Mouse (Mus musculus) neural tube, embryonic 15.5 days (tissue): Measurements from ENCODE around the gene Tmem100. TPM values are rescaled to one million over a fixed set of nuclear protein-coding genes. Genes with fewer than 3 reads are reported as not detected.

Source experiments
- ATAC-seq: fragments of 200-750 bp; cut with Nextera tagmentation; 2 replicates; pipeline ENCODE4 v1.8.0; 2017; ENCODE audit warnings: mild to moderate bottlenecking, moderate TSS enrichment, moderate library complexity; ENCODE audit not compliant: low FRiP score
- H3K27ac ChIP-seq: fragments of 300-500 bp; sonication (generic); replicated peaks from 2 replicates; pipeline ENCODE4 v1.5.1; 2015; ENCODE audit warnings: mild to moderate bottlenecking, inconsistent platforms
- H3K27me3 ChIP-seq: fragments of 300-500 bp; sonication (generic); replicated peaks from 2 replicates; pipeline ENCODE4 v1.6.1; 2015; ENCODE audit warnings: inconsistent platforms
- H3K36me3 ChIP-seq: fragments of 300-500 bp; sonication (generic); 2 replicates; pipeline ENCODE4 v1.6.1; 2015; ENCODE audit warnings: inconsistent platforms
- H3K4me1 ChIP-seq: fragments of 300-500 bp; sonication (generic); 2 replicates; pipeline ENCODE4 v1.6.1; 2015; ENCODE audit warnings: inconsistent platforms
- H3K4me2 ChIP-seq: fragments of 300-500 bp; sonication (generic); 2 replicates; pipeline ENCODE4 v1.6.1; 2015; ENCODE audit warnings: inconsistent platforms, mild to moderate bottlenecking, moderate library complexity
- H3K4me3 ChIP-seq: fragments of 300-500 bp; sonication (generic); replicated peaks from 2 replicates; pipeline ENCODE4 v1.5.1; 2015; ENCODE audit warnings: mild to moderate bottlenecking, inconsistent platforms
- H3K9ac ChIP-seq: fragments of 300-500 bp; sonication (generic); replicated peaks from 2 replicates; pipeline ENCODE4 v1.6.1; 2015; ENCODE audit warnings: mild to moderate bottlenecking, inconsistent platforms
- H3K9me3 ChIP-seq: fragments of 300-500 bp; sonication (generic); replicated peaks from 2 replicates; pipeline ENCODE4 v1.6.1; 2016; ENCODE audit warnings: inconsistent platforms
- WGBS: fragments of 180-500 bp; shearing (Covaris S2); methylation state at CpG from one replicate; pipeline ENCODE4 v1.1.7; 2015; ENCODE audit warnings: mixed read lengths; 5-methylcytosine and 5-hydroxymethylcytosine counted together
- polyA plus RNA-seq: library from polyadenylated mRNA; unstranded; fragments of >200 nt; fragmentation: Nextera tagmentation; extraction: Ambion mirVana; gene quantifications from 2 replicates; pipeline ENCODE4 v1.2.1, GENCODE M21; 2015

The Tmem100 gene
- polyA plus RNA-seq, 1 experiment from 2014 or later, result 24.1 TPM

GRCm38 (mm10) chr11:90025891-90026801 is 4.0 kb upstream of the Tmem100 start:
- Histone ChIP-seq H3K9me3 (no peaks in the 10 kb centered on the region), H3K27me3 (peaks cover 4% of the 10 kb centered on the region), H3K4me2 (no peak overlapping the region), H3K4me1 (peaks cover 20% of the 10 kb centered on the region), H3K4me3 (no peak overlapping the region), H3K27ac (no peak overlapping the region), H3K9ac (no peak overlapping the region), H3K36me3 (no peaks in the 10 kb centered on the region)
- ATAC-seq, result no peak
- WGBS, result 64% methylated on average over 14 of the region's 14 CpGs

GRCm38 (mm10) chr11:90026802-90027174 is 3.4 kb upstream of the Tmem100 start:
- no peak overlapping the region for H3K4me3 ChIP-seq
- no peak overlapping the region for H3K4me2 ChIP-seq
- H3K9me3 ChIP-seq, result no peaks in the 10 kb centered on the region
- peaks cover 10% of the 10 kb centered on the region for H3K27me3 ChIP-seq
- H3K9ac ChIP-seq, result no peak overlapping the region
- H3K27ac ChIP-seq, result no peak overlapping the region
- 76% methylated on average over 5 of the region's 5 CpGs for WGBS
- peaks cover 21% of the 10 kb centered on the region for H3K4me1 ChIP-seq
- H3K36me3 ChIP-seq, result no peaks in the 10 kb centered on the region
- ATAC-seq, result no peak

- Histone ChIP-seq H3K27me3 (peaks cover 15% of the 10 kb centered on the region), H3K4me1 (peaks cover 25% of the 10 kb centered on the region), H3K9me3 (no peaks in the 10 kb centered on the region), H3K4me2 (no peak overlapping the region), H3K4me3 (no peak overlapping the region), H3K36me3 (no peaks in the 10 kb centered on the region), H3K27ac (no peak overlapping the region), H3K9ac (no peak overlapping the region)
- no peak for ATAC-seq
- WGBS, result 50% methylated on average over 7 of the region's 7 CpGs
These were observed 2.9 kb upstream of the Tmem100 start for GRCm38 (mm10) chr11:90027216-90027615.

- H3K4me2 ChIP-seq, result no peak overlapping the region
- H3K4me1 ChIP-seq, result peaks cover 31% of the 10 kb centered on the region
- H3K27ac ChIP-seq, result no peak overlapping the region
- no peak for ATAC-seq
- H3K36me3 ChIP-seq, result no peaks in the 10 kb centered on the region
- H3K27me3 ChIP-seq, result peaks cover 17% of the 10 kb centered on the region
- no peak overlapping the region for H3K4me3 ChIP-seq
- no peaks in the 10 kb centered on the region for H3K9me3 ChIP-seq
- H3K9ac ChIP-seq, result no peak overlapping the region
- WGBS, result 91% methylated on average over 8 of the region's 8 CpGs
These were observed 1.4 kb upstream of the Tmem100 start for GRCm38 (mm10) chr11:90028746-90029145.

GRCm38 (mm10) chr11:90029354-90029753 is 794 bp upstream of the Tmem100 start:
- no peaks in the 10 kb centered on the region for H3K36me3 ChIP-seq
- 36% methylated on average over 10 of the region's 10 CpGs for WGBS
- H3K9me3 ChIP-seq, result no peaks in the 10 kb centered on the region
- no peak overlapping the region for H3K9ac ChIP-seq
- no peak for ATAC-seq
- no peak overlapping the region for H3K4me3 ChIP-seq
- H3K4me1 ChIP-seq, result peaks cover 31% of the 10 kb centered on the region
- H3K27ac ChIP-seq, result no peak overlapping the region
- peaks cover 17% of the 10 kb centered on the region for H3K27me3 ChIP-seq
- H3K4me2 ChIP-seq, result peak overlapping the region; percentile 54

- Histone ChIP-seq H3K27me3 (peaks cover 17% of the 10 kb centered on the region), H3K4me1 (peaks cover 31% of the 10 kb centered on the region), H3K9ac (peak overlapping the region; percentile 40; the same call in 1 of the 2 replicates), H3K27ac (no peak overlapping the region; the same call in 1 of the 2 replicates), H3K4me3 (peak overlapping the region; percentile 39), H3K36me3 (no peaks in the 10 kb centered on the region), H3K4me2 (peak overlapping the region; percentile 54), H3K9me3 (no peaks in the 10 kb centered on the region)
- under 1% methylated on average over 15 of the region's 15 CpGs for WGBS
- no peak; the same call in 1 of the 2 replicates for ATAC-seq
These were observed 409 bp downstream of the Tmem100 start for GRCm38 (mm10) chr11:90030557-90030956.

GRCm38 (mm10) chr11:90031076-90031475 is 928 bp downstream of the Tmem100 start:
- H3K9ac ChIP-seq, result peak overlapping the region; percentile 40; the same call in 1 of the 2 replicates

GRCm38 (mm10) chr11:90032807-90033206 is 2.7 kb downstream of the Tmem100 start:
- no peak overlapping the region for H3K27ac ChIP-seq
- H3K9me3 ChIP-seq, result 0 out of 2 replicates have a peak, but pooled peaks cover 5% of the 10 kb centered on the region
- H3K9ac ChIP-seq, result no peak overlapping the region
- H3K36me3 ChIP-seq, result 0 out of 2 replicates have a peak, but pooled peaks cover 2% of the 10 kb centered on the region
- peak overlapping the region; percentile 26 for H3K4me3 ChIP-seq
- ATAC-seq, result no peak
- WGBS, result 26% methylated on average over 8 of the region's 8 CpGs
- H3K4me1 ChIP-seq, result peaks cover 27% of the 10 kb centered on the region
- H3K4me2 ChIP-seq, result peak overlapping the region; percentile 54
- peaks cover 17% of the 10 kb centered on the region for H3K27me3 ChIP-seq

More at GRCm38 (mm10) chr11:90031076-90031475, 928 bp downstream of the Tmem100 start:
- Histone ChIP-seq H3K4me3 (peak overlapping the region; percentile 39), H3K27me3 (peaks cover 17% of the 10 kb centered on the region), H3K36me3 (no peaks in the 10 kb centered on the region), H3K4me1 (peaks cover 27% of the 10 kb centered on the region), H3K9me3 (no peaks in the 10 kb centered on the region), H3K4me2 (peak overlapping the region; percentile 54), H3K27ac (no peak overlapping the region; the same call in 1 of the 2 replicates)
- no peak for ATAC-seq
- 35% methylated on average over 7 of the region's 7 CpGs for WGBS

- no peak for ATAC-seq
- Histone ChIP-seq H3K4me2 (peak overlapping the region; percentile 54), H3K36me3 (0 out of 2 replicates have a peak, but pooled peaks cover 2% of the 10 kb centered on the region), H3K4me1 (peaks cover 27% of the 10 kb centered on the region), H3K9me3 (0 out of 2 replicates have a peak, but pooled peaks cover 5% of the 10 kb centered on the region), H3K4me3 (peak overlapping the region; percentile 26), H3K27ac (no peak overlapping the region), H3K9ac (no peak overlapping the region), H3K27me3 (peaks cover 17% of the 10 kb centered on the region)
- 41% methylated on average over 5 of the region's 5 CpGs for WGBS
These were observed 3.3 kb downstream of the Tmem100 start for GRCm38 (mm10) chr11:90033442-90033841.

GRCm38 (mm10) chr11:90034646-90035045 is 4.5 kb downstream of the Tmem100 start:
- Histone ChIP-seq H3K27me3 (peaks cover 17% of the 10 kb centered on the region), H3K4me3 (no peak overlapping the region), H3K4me2 (no peak overlapping the region), H3K36me3 (0 out of 2 replicates have a peak, but pooled peaks cover 2% of the 10 kb centered on the region), H3K9me3 (0 out of 2 replicates have a peak, but pooled peaks cover 5% of the 10 kb centered on the region), H3K9ac (no peak overlapping the region), H3K27ac (no peak overlapping the region), H3K4me1 (peaks cover 24% of the 10 kb centered on the region)
- no peak for ATAC-seq
- 85% methylated on average over 12 of the region's 12 CpGs for WGBS

- Histone ChIP-seq H3K4me2 (no peak overlapping the region), H3K27me3 (peaks cover 17% of the 10 kb centered on the region), H3K27ac (no peak overlapping the region), H3K4me3 (no peak overlapping the region), H3K4me1 (peaks cover 17% of the 10 kb centered on the region), H3K9ac (no peak overlapping the region), H3K36me3 (0 out of 2 replicates have a peak, but pooled peaks cover 2% of the 10 kb centered on the region), H3K9me3 (0 out of 2 replicates have a peak, but pooled peaks cover 5% of the 10 kb centered on the region)
- ATAC-seq, result no peak
- WGBS, result 90% methylated on average over 14 of the region's 14 CpGs
These were observed 5.4 kb downstream of the Tmem100 start for GRCm38 (mm10) chr11:90035532-90035931.
